Mouse (Mus musculus) E14TG2a.4 (cell line): ENCODE data around the gene Tfr2.

Experiments
- H3K27me3 ChIP-seq: 2 replicates; pipeline ENCODE4 v1.6.1; 2014; ENCODE audit warnings: low read length, control low read depth; ENCODE audit not compliant: insufficient read depth
- H3K36me3 ChIP-seq: 2 replicates; pipeline ENCODE4 v1.6.1; 2014; ENCODE audit warnings: low read length, control low read depth; ENCODE audit not compliant: insufficient read depth
- H3K4me1 ChIP-seq: replicated peaks from 2 replicates; pipeline ENCODE4 v1.6.1; 2014; ENCODE audit warnings: low read depth, low read length, control low read depth
- H3K4me3 ChIP-seq: replicated peaks from 2 replicates; pipeline ENCODE4 v1.5.1; 2014; ENCODE audit warnings: mild to moderate bottlenecking, low read length
- H3K9me3 ChIP-seq: 2 replicates; pipeline ENCODE4 v1.6.1; 2014; ENCODE audit warnings: low read length, control low read depth
- CTCF ChIP-seq: conservative IDR thresholded peaks from 2 replicates; pipeline ENCODE4 v1.5.1; 2014; ENCODE audit warnings: low read length
- NANOG ChIP-seq: IDR thresholded peaks from 2 replicates; pipeline ENCODE4 v1.6.1; 2014; ENCODE audit warnings: borderline replicate concordance, low read length, mixed read lengths
- POU5F1 ChIP-seq: IDR thresholded peaks from 2 replicates; pipeline ENCODE4 v1.6.1; 2014; ENCODE audit warnings: low read length, borderline replicate concordance

Tfr2 gene

GRCm38 (mm10) chr5:137584976-137585375, 15.3 kb downstream of the Tfr2 start:
- H3K27me3 ChIP-seq: peaks cover 32% of the 10 kb centered on the region
- no peak overlapping the region for H3K4me3 ChIP-seq
- no peaks in the 10 kb centered on the region for H3K36me3 ChIP-seq
- peaks cover 42% of the 10 kb centered on the region for H3K4me1 ChIP-seq
- no peaks in the 10 kb centered on the region for H3K9me3 ChIP-seq
- peak; percentile 72 for TF ChIP-seq CTCF
- no peak for TF ChIP-seq NANOG

GRCm38 (mm10) chr5:137590507-137590906, 20.9 kb downstream of the Tfr2 start:
- peaks cover 30% of the 10 kb centered on the region for H3K4me1 ChIP-seq
- H3K4me3 ChIP-seq: no peak overlapping the region
- no peaks in the 10 kb centered on the region for H3K36me3 ChIP-seq
- TF ChIP-seq NANOG (no peak), CTCF (no peak), POU5F1 (no peak)
- H3K9me3 ChIP-seq: no peaks in the 10 kb centered on the region
- no peaks in the 10 kb centered on the region for H3K27me3 ChIP-seq

GRCm38 (mm10) chr5:137595921-137596320, 26.3 kb downstream of the Tfr2 start:
- Histone ChIP-seq H3K27me3 (no peaks in the 10 kb centered on the region), H3K4me1 (peaks cover 47% of the 10 kb centered on the region), H3K4me3 (0 out of 2 replicates have a peak overlapping the region, but pooled peaks have one; percentile 95), H3K36me3 (peaks cover 13% of the 10 kb centered on the region), H3K9me3 (no peaks in the 10 kb centered on the region)
- no peak for TF ChIP-seq NANOG
- no peak for TF ChIP-seq POU5F1

GRCm38 (mm10) chr5:137596601-137597261, 27.1 kb downstream of the Tfr2 start:
- TF ChIP-seq CTCF: no peak
- no peak for TF ChIP-seq POU5F1
- TF ChIP-seq NANOG: no peak

GRCm38 (mm10) chr5:137597625-137598024, 28.0 kb downstream of the Tfr2 start:
- Histone ChIP-seq H3K9me3 (no peaks in the 10 kb centered on the region), H3K4me1 (peaks cover 51% of the 10 kb centered on the region), H3K4me3 (peak overlapping the region; percentile 95), H3K27me3 (no peaks in the 10 kb centered on the region), H3K36me3 (peaks cover 13% of the 10 kb centered on the region)
- no peak for TF ChIP-seq CTCF
- no peak for TF ChIP-seq NANOG
- no peak for TF ChIP-seq POU5F1

More at GRCm38 (mm10) chr5:137596601-137597261, 27.1 kb downstream of the Tfr2 start:
- peak overlapping the region; percentile 95 for H3K4me3 ChIP-seq
- H3K27me3 ChIP-seq: no peaks in the 10 kb centered on the region
- H3K36me3 ChIP-seq: peaks cover 13% of the 10 kb centered on the region
- no peaks in the 10 kb centered on the region for H3K9me3 ChIP-seq
- H3K4me1 ChIP-seq: peaks cover 47% of the 10 kb centered on the region

- Histone ChIP-seq H3K4me3 (peak overlapping the region; percentile 95; the same call in 1 of the 2 replicates), H3K9me3 (no peaks in the 10 kb centered on the region), H3K27me3 (no peaks in the 10 kb centered on the region), H3K36me3 (peaks cover 16% of the 10 kb centered on the region), H3K4me1 (peaks cover 58% of the 10 kb centered on the region)
- TF ChIP-seq POU5F1: no peak
- TF ChIP-seq CTCF: no peak
- TF ChIP-seq NANOG: no peak
Measured at GRCm38 (mm10) chr5:137598100-137598826, 28.6 kb downstream of the Tfr2 start.

- Histone ChIP-seq H3K27me3 (no peaks in the 10 kb centered on the region), H3K4me3 (peak overlapping the region; percentile 90), H3K9me3 (no peaks in the 10 kb centered on the region), H3K4me1 (peaks cover 65% of the 10 kb centered on the region), H3K36me3 (peaks cover 27% of the 10 kb centered on the region)
- no peak for TF ChIP-seq POU5F1
- no peak for TF ChIP-seq CTCF
- TF ChIP-seq NANOG: no peak
Measured at GRCm38 (mm10) chr5:137599600-137599999, 30.0 kb downstream of the Tfr2 start.

GRCm38 (mm10) chr5:137600281-137600618, 30.6 kb downstream of the Tfr2 start:
- no peak for TF ChIP-seq NANOG
- no peak for TF ChIP-seq POU5F1
- no peak for TF ChIP-seq CTCF
- Histone ChIP-seq H3K4me3 (peak overlapping the region; percentile 90), H3K4me1 (peaks cover 64% of the 10 kb centered on the region), H3K9me3 (no peaks in the 10 kb centered on the region), H3K27me3 (no peaks in the 10 kb centered on the region), H3K36me3 (peaks cover 33% of the 10 kb centered on the region)
